Mouse (Mus musculus) liver, postnatal 0 days (tissue): ENCODE data around the gene Slit3.

ENCODE experiments used
- CTCF ChIP-seq: sonication (generic); IDR thresholded peaks from 2 replicates; pipeline ENCODE4 v1.5.1; 2016; ENCODE audit warnings: antibody characterized with exemption, low read depth
- EP300 ChIP-seq: IDR thresholded peaks from 2 replicates; pipeline ENCODE4 v1.6.1; 2016; ENCODE audit warnings: antibody characterized with exemption, low read depth, mild to moderate bottlenecking

- TF ChIP-seq EP300 (no peak), CTCF (no peak)
Measured at GRCm38 (mm10) chr11:35602586-35602985, 481.6 kb downstream of the Slit3 start.
